Mouse (Mus musculus) heart, postnatal 4 days (tissue): ENCODE data around the gene Tnfrsf1b. TPM values are rescaled to one million over a fixed set of nuclear protein-coding genes. Genes with fewer than 3 reads are reported as not detected.
A peak's percentile ranks its signal among the peaks of the same experiment; 100 is the strongest.

ENCODE experiments used
- DNase-seq: peaks from one replicate; pipeline ENCODE4 v3.0.0; 2021
- total RNA-seq, 2 experiments: library from RNA; stranded (reverse); gene quantifications; 2 replicates each; pipeline ENCODE4 v1.2.3; 2021

The Tnfrsf1b gene
- total RNA-seq, 2 experiments from 2014 or later, result 4.5 to 5.0 TPM

DNA sequence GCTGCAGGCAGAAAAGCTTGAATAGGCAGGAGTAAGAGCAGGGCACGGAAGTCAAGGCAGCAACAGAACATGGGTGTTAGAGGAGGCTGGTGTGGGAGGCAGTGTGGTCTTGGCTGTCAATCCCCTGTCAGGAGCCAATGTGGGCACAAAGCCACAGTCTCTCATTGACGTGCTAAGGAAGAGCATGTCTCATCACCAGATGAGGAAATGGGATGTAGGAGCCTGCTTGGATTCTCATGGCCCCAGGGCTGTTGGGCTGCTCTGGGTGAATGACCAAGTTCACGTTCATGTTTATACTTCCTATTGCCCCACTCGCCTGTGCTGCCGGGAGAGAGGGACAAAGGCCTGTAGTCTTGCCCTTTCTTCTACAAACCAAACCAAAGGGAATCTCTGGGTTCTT is 28.8 kb downstream of the Tnfrsf1b start:
- DNase-seq, result no peak

DNA sequence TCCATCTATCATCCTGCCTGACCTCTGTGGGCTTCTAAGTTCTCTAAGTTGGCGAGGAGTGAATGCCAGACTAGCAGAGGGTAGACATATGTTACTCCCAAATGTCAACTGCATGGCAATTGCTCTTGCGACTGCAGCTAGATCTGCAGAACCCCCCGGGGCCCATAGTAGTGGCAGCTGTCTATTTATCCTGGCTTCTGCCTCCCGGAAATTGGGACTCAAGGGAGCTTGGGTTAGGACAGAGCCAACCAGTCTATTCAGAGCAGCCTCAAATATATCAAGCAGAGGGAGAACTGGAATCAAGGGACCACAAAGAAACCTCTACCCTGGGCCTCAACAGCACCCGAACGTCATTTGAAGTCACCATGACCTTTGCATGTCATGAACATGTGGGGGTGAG is 29.6 kb downstream of the Tnfrsf1b start:
- no peak for DNase-seq

DNA sequence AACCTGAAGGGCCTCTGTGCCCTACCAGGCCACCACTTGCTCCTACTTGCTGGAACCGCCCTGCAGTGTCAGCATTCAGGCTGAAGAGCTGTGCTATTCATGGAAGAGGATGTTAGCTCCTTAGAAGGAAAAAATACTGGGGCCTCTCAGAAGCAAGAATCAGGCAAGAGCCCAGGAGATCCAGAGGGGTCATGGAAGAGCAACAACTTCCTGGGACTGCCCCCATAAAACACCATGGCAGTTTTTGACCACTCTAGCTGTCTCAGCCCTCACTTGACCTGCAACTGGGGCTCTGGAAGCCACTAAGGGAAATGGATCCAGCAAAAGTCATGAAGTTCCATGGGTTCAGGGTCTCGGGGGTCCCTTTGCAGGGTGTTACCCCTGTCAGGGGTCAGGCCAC is 31.3 kb downstream of the Tnfrsf1b start:
- DNase-seq, result no peak

DNA sequence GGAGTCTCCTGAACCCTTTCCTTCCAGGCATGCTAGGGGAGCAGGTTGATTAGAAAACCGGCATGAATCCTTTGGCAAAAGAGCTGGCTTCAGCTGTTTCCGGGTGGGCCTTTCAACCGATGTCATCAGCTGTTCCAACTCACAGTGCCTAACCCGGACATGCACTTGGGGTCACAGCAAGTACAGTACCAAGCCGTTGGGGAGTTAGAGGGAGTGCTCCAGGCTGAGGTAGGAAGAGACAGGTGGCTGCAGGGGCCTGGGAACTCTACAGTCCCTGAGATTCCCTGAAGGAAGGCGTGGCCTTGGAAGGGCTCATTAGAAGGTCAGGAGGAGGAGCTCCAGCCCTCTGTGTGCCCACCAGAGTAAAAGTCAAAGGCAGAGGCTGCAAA is 31.9 kb downstream of the Tnfrsf1b start:
- DNase-seq, result no peak

DNA sequence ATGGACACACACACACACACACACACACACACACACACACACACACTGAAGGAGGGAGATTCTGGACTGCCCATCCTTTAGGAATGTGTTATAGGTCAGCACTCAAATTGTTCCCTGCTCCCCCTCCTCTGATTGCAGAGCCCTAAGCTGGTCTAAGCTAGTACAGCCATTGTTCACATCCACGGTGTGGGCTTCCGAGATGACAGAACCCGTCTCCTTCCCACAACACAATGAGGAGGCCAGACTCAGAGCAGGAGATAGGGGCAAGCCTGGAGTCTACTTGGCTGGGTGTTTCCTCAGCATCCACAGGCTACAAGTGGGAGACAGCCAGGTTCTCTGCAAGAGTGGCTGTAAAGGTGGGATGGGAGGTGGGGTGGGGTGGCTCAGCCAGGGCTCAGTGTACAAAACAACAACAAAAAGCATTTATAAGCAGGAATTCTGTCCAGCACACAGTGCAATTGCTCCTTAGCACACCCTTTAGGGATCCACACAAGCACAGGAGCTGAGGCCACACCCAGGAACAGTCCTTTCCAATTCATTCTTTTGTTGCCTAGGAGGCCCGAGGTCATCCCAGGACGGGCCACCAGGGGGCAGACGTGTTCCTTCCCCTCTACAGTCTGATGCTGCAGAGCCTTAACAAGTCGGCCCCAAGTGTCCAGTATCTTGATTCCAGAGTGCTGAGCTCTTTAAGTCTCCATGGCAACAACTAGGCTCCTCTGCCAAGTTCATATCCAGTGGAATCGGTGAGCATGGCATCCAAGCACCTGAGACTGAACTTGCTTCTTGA is 32.5 kb downstream of the Tnfrsf1b start:
- peak; percentile 97 for DNase-seq

DNA sequence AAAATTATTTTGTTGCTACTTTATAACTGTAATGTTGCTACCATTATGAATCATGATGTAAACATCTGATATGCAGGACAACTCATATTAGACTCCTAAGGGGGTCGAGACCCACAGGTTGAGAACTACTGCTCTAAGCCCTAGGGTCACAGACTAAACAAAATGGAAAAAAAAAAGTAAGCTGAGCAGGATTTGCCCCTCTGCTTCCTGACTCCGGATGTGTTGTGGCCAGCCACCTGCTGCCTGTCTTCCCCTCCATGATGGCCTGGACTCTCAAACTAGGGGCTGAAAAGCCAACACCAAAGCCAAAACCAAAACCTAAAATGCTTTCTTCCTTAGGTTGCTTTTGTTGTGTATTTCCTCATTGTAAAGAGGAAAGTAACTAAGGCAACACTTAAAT is 35.6 kb downstream of the Tnfrsf1b start:
- no peak for DNase-seq

DNA sequence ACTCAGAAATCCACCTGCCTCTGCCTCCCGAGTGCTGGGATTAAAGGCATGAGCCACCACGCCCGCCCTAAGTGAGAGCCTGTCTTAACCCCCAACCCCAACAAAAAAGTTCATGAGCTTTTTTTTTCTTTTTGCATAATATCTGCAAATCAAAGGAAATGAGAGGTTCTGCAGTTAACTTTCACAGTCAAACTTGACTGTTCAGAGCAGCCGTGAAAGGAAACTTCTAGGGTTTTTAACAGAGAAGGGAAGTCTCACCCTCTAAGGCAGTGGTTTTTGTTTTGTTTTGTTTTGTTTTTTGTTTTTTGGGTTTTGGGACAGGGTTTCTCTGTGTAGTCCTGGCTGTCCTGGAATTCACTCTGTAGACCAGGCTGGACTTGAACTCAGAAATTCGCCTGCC is 36.1 kb downstream of the Tnfrsf1b start:
- no peak for DNase-seq

DNA sequence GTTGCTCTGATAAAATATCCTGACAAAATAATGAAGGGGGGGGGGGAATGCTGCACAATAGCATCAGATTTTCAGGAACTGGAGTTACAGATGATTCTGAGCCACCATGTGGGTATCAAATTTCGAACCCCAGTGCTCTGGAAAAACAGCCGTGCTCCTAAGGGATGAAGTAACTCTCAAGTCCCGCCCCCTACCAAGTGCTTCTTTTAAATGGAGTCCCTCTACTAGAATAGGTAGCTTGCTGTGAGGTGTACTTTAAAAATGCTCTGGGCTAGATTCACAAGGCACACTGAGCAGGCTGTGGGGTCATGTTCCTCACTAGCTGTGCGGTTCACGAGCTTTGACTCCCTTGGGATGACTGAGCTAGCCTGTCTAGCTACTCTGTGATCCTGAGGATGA is 37.0 kb downstream of the Tnfrsf1b start:
- DNase-seq, result no peak

DNA sequence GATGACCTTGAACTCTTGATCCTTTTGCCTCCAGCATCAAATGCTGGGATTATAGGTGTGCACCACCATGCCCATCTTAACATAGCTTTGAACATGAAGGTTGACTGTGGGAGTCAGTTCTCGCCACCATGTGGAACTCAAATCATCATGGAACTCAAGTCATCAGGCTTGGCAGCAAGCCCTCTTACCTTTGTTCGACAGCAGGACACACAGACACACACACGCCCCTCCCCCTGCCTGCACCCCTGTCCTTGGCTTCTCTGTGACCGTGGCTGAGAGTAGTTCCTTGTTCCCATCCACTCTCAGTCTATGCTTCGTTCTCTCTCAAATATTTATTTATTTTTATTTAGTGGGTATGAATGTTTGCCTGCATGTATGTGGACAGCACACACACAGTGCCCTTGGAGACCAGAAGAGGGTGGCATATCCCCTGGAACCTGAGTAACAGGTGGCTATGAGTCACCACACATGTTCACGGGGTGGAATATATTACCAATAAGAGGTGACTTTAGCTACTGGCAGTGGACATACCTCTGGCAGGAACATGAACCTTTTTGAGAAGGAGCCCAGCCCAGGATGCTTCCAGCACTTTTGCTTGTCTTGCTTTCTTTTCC is 37.5 kb downstream of the Tnfrsf1b start:
- DNase-seq, result no peak

DNA sequence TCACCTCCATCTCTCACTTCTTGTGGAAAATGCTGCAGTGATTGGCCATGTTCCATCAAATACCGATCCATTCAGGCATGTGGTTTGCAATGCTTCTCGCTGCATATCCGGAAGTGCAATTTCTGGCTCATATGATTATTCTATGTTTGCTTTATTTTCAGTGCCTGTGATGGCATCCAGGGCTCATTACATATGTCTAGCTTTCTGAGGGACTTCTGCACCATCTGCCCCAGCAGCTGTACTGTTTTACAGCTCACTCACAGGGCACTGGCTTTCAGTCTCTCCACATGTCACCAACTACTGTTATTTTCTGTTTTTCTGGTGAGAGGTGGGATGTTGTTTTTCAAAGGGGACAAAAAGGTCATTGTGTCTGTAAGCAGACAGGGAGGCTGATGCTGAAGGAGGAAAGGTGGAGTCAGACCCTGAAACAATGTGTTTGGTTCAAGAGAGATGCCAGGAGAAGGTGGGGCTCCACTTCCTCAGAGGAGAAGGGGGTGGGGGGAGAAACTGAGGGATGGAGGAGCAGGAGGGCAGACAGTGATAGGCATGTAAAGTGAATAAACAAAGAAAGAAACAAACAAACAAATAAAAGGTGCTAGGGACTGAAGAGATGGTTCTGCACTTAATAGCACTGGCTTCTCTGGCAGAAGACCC is 38.8 kb downstream of the Tnfrsf1b start:
- DNase-seq, result no peak

DNA sequence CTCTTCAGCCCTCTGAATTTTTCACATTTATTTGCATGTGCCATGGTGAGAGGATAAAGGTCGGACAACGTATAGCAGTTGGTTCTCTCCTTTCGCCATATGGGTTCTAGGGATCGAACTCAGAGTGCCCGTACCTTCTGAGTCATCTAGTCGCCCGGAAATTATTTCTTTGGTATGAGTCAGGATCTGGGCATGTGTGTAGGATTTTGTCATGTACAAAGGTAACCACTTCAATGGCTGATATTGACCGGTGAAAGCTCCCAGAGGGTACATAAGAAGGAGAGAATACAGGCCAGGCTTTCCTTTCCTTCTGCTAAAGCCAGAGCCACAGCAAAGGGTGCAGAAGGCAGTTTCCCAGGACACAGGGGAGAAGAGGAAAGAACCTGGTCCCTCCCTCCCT is 41.9 kb downstream of the Tnfrsf1b start:
- no peak for DNase-seq

DNA sequence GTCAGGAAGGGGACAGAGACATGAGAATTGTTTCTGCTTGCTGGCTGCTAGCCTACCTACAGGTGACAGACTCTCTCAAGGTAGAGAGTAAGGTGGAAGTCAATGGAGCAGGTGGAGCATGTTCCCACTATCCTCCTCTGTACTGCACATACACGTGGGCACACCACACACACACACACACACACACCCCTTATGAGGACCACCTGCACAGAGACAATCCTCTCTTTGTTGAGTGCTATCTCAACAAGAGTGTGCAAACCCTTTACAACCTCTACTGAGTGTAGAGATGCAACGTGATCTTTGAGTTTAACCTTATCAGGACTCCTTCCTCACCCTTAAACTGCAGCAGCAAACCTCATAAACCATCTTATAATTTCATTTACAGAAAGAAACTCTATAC is 43.4 kb downstream of the Tnfrsf1b start:
- DNase-seq, result no peak

DNA sequence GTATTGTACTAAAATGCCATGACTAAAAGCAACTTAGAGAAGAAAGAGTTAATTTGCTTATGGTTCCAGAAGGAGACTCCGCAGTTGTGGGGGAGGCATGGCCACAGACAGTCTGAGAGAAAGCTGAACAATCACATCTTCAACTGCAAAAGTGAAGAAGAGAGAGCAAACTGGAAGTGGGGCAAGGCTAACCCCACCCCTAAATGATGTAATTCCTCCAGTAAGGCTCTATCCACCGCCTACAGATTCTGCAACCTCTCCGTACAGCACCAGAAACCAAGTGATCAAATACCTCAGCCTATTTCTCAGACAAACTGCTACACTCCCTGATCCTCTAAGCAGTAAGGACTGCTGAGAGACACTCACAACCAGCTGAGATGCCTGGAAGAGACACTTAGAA is 45.2 kb downstream of the Tnfrsf1b start:
- DNase-seq, result no peak

DNA sequence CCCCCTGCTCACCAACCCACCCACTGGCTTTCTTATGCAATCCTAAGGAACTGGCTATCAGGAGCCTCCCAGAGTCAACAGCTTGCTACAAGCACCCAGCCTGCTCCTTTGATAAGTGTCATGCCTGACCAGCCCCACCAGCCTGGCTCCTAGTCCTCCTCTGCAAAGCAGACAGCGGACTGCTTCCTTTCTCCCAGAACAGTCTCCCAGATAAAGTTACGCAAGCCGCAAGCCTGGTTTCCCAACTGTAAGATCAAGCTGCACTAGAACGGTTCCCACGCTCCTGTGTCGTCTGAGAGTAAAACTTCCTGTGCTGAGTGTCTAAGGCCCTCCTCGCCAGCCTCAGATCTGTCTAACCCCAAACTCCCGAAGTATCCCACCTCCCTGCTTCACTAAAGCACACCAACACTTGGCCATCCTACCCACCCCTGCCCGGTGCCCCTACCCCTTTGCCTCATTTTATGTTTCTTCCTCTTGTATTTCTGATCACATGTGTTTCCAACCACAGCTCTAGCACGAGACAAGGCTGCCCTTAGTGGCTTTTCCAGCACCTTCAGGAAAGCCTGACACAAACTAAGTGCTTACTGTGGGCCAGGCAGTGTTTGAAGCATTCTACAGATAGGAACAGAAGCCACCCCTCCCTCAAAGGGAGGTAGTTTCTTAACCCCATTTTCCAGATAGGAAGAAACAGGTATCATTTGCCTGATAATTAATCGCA is 46.5 kb downstream of the Tnfrsf1b start:
- peak; percentile 41 for DNase-seq

DNA sequence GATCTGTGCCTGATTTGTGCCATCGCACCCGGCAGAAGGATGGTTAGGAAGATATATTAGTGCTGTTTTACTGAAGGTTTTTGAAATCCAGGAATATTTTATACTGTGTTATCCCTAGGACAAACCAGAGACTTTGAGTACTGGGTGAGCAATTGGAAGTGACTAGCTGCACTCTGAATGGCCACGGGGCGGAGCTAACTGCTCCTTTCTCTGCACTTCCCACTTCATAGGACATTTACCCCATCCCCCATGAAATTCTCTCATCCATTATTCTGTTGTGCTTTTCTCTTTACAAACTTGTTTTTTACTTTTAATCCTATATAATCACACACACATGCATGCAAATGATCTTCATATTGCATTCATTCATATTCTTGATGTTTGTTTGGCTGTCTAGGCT is 50.1 kb downstream of the Tnfrsf1b start:
- no peak for DNase-seq

DNA sequence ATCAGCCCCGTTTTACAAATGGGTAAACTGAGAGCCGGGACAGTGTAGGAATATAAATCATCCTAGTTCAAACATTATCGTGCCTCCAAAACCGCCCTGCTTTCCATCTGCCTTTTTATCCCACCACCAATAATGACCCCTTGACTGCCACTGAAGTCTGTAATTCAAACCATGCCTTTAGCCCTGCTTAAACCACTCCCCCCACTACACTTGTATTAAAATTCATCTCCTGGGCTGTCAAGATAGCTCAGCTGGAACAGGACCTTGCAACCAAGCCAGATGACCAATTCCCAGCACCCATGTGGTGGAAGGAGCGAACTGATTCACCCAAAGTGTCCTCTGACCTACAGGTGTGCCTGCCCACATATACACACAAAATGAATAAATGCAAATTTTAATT is 51.5 kb downstream of the Tnfrsf1b start:
- DNase-seq, result no peak

DNA sequence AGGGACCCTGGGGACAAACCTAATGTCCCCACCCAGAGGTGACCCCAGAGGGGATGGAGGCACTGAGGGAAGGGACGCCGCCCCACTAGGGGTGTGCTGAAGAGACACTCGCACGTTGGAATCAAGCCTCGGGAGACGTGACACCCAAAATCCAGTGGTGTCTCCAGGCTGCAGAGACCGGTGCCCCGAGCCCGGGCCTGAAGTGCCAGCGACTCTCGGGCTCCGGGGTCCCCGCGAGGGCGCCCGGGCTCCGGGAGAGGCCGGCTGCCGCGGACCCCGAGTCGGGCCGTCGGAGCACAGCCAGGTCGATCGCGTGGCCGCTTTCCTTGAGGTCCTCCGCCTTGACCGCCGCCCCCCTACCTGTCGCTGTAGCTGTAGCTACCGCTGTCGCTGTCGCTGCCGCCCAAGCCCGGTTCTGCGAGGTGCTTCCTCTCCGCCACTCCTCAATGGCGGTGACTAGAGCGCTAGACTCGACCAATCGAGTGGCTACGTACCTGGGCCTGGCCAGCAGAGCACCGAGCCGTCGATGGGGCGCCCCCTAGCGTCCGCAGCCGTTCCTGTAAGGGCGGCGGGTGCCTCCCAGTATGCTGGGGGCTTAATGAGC is 52.0 kb downstream of the Tnfrsf1b start, which contains the start of gene Vps13d:
Gene Vps13d, minus strand, starts transcription at position 447 of the 604 bp plus-strand sequence.
- peak; percentile 96 for DNase-seq

DNA sequence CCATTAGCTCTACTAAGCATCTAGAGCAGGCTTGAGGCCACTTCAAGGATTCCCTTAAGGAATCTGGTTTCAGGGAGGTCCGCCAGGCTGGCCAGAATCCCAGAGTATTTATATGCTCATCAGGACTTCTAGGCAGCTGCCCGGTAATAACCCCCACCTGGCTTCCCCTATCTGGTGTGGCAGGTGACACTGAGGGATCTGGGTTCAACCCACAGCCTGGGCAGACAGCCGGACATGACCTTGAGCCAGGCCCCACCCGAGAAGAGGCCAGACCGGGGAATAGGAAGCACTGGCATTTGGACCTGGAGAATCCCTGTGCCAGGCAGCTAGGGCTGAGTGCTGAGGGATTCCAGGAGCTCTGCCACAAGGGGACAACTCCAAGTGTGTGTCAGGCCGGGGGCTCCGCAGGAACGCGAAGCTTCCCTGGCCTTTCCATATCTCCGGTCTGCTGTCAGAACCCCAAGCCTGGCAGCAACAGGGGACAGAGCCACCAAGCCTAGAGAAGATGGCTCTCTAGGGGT is 52.6 kb downstream of the Tnfrsf1b start:
- DNase-seq, result peak; percentile 73

DNA sequence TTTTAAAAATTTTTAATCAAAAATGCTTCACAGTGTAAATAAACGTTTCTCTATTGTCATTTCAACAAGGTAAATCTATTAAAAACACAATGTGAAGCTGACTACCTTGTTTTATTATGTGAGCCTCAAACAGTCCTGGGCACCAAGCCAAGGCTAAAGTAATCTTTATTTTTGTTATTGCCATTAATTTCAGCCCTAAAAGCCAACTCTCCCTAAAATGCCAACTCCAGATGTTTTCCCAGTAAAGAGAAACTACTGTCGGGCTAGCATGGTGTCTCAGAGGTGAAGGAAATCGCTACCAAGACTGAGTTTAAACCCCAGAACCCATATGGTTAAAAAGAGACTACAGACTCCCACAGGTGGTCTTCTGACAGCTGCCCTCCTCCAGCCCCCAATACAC is 53.3 kb downstream of the Tnfrsf1b start:
- no peak for DNase-seq

DNA sequence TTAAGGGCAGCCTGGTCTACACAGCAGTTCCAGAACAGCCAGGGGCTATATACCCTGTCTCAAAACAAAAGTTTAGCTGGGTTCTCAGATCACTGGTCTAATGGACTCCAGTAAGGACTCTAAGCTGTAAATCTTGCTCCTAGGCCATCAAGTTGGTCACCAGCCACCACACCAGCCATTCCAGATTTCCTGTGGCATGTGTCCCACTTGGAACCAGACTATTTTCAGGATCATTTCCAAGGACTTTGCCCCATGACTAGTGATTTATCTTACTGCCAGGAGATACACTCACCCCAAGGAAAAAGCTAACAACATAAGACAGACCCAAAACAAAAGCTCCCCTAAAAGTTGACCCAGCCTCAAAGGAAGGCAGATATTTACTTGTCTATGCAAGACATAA is 54.0 kb downstream of the Tnfrsf1b start:
- DNase-seq, result peak; percentile 40

DNA sequence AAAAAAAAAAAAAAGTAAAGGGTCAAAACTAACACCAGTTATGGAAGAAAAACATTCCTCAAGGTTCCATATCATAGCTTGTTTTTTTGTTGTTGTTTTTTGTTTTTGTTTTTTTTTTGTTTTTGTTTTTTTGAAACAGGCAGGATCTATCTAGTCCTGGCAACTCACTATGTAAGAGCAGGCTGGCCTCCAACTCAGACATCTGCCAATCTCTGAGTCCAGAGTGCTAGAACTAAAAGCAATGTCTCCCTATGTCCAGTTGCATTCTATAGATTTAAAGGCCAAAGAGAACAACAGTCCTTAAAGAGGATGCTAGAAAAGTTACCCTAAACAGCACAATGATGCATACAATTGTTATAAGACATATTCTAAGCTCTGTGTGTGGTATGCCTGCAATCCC is 58.1 kb downstream of the Tnfrsf1b start:
- DNase-seq, result no peak

DNA sequence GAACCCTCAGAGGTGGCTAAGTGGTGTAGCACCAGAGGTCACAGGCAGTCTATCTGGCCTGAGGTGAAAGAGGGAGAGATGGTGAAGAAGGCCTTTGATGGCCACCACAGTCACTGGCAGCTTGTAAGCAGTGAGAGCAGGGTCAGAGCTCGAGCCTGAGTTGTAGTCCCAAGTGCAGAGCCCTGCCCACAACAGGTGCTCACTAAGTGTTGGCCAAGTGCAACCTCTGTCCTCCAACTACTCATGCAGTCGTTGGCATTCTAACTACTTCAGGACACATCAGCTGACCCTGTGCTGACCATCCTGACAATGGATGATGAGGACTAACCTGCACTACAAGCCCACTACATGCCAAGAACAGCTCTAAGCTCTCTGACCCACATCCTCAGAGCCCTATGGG is 59.1 kb downstream of the Tnfrsf1b start:
- DNase-seq, result no peak
